Mouse (Mus musculus) hindbrain, embryonic 14.5 days (tissue): ENCODE measurements at regions not wholly inside any gene's neighbourhood (a gene's known extent, or its start where the extent isn't known, plus 50 kb on each side); places are given as distances from the start of the nearest gene placed in this dataset.
"Not testable (repeated sequence)": the region's sequence is repeated elsewhere in the genome, so short reads cannot be mapped to it uniquely, and the experiment has no call there.

Source experiments
- ATAC-seq: fragments of 200-750 bp; cut with Nextera tagmentation; 2 replicates; pipeline ENCODE4 v1.8.0; 2017; ENCODE audit warnings: moderate number of reproducible peaks, mild to moderate bottlenecking, moderate TSS enrichment, moderate library complexity; ENCODE audit not compliant: low FRiP score
- DNase-seq: peaks from one replicate; pipeline ENCODE4 v3.0.0-alpha.2; 2015; ENCODE audit warnings: low spot score
- H3K27ac ChIP-seq: fragments of 300-500 bp; sonication (generic); 2 replicates; pipeline ENCODE4 v1.5.1; 2014; ENCODE audit warnings: mild to moderate bottlenecking, moderate library complexity
- H3K27me3 ChIP-seq: fragments of 300-500 bp; sonication (generic); 2 replicates; pipeline ENCODE4 v1.6.1; 2014; ENCODE audit warnings: mild to moderate bottlenecking, low read length, mixed read lengths; ENCODE audit not compliant: control insufficient read depth, insufficient read depth
- H3K36me3 ChIP-seq: fragments of 300-500 bp; sonication (generic); replicated peaks from 2 replicates; pipeline ENCODE4 v1.6.1; 2014; ENCODE audit not compliant: control insufficient read depth, insufficient read depth
- H3K4me1 ChIP-seq: fragments of 300-500 bp; sonication (generic); replicated peaks from 2 replicates; pipeline ENCODE4 v1.6.1; 2014; ENCODE audit warnings: antibody characterized with exemption, low read length, mixed read lengths; ENCODE audit not compliant: control insufficient read depth, insufficient read depth
- H3K4me2 ChIP-seq: fragments of 300-500 bp; sonication (generic); replicated peaks from 2 replicates; pipeline ENCODE4 v1.6.1; 2014; ENCODE audit warnings: mild to moderate bottlenecking, moderate library complexity
- H3K4me3 ChIP-seq: fragments of 300-500 bp; sonication (generic); replicated peaks from 2 replicates; pipeline ENCODE4 v1.5.1; 2014; ENCODE audit warnings: mild to moderate bottlenecking, low read length
- H3K9ac ChIP-seq: fragments of 300-500 bp; sonication (generic); 2 replicates; pipeline ENCODE4 v1.6.1; 2014
- H3K9me3 ChIP-seq: fragments of 300-500 bp; sonication (generic); 2 replicates; pipeline ENCODE4 v1.6.1; 2016; ENCODE audit warnings: low read length; ENCODE audit not compliant: control insufficient read depth
- WGBS: fragments of 180-500 bp; shearing (Covaris S2); extraction: QIAGEN DNeasy Blood & Tissue Kit; methylation state at CpG from one replicate; pipeline ENCODE4 v1.1.7; 2014; 5-methylcytosine and 5-hydroxymethylcytosine counted together

DNA sequence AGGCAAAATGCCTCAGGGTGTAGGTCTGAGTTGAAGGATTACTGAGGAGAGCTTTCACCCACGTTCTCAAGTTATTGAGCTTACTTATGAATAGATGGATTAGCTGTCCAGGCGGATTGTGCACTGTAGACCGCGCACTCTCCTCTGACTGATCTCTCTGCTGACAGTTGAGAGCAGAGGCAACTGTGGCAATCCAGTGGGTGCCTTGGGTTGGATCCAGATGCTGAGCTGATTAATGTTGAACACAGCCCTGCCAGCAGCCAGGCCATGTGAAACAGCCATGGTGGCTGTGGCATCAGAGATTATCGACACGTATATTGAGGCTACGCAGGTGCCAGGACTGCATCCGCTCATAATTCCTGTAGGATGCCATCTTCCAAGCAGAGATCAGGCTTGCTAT lies 53.6 kb downstream of the Gm10320 start:
- ATAC-seq (no peak), DNase-seq (no peak)
- Histone ChIP-seq H3K4me3 (no peak overlapping the region), H3K9ac (no peak overlapping the region), H3K36me3 (no peaks in the 10 kb centered on the region), H3K27me3 (no peaks in the 10 kb centered on the region), H3K27ac (no peak overlapping the region), H3K4me2 (no peak overlapping the region), H3K9me3 (no peaks in the 10 kb centered on the region), H3K4me1 (no peaks in the 10 kb centered on the region)
- 85% methylated on average over 8 of the region's 8 CpGs for WGBS

- Histone ChIP-seq H3K9ac (no peak overlapping the region), H3K27me3 (no peaks in the 10 kb centered on the region), H3K4me3 (no peak overlapping the region), H3K36me3 (no peaks in the 10 kb centered on the region), H3K9me3 (no peaks in the 10 kb centered on the region), H3K4me2 (no peak overlapping the region), H3K27ac (no peak overlapping the region), H3K4me1 (no peaks in the 10 kb centered on the region)
- 66% methylated on average over 8 of the region's 8 CpGs for whole genome bisulfite sequencing
- DNase-seq, result no peak
- ATAC-seq, result no peak
Measured at GRCm38 (mm10) chr13:98436961-98437360, 54.8 kb downstream of the Gm10320 start.

- ATAC-seq (no peak), DNase-seq (no peak)
- Histone ChIP-seq H3K9ac (no peak overlapping the region), H3K36me3 (no peaks in the 10 kb centered on the region), H3K27ac (no peak overlapping the region), H3K4me3 (no peak overlapping the region), H3K9me3 (no peaks in the 10 kb centered on the region), H3K27me3 (peaks cover 9% of the 10 kb centered on the region), H3K4me1 (no peaks in the 10 kb centered on the region), H3K4me2 (no peak overlapping the region)
- 96% methylated on average over 8 of the region's 8 CpGs for WGBS
Measured at GRCm38 (mm10) chr13:98435245-98435975, 56.4 kb downstream of the Gm10320 start.

GRCm38 (mm10) chr13:98429851-98430250 lies 62.0 kb downstream of the Gm10320 start:
- ATAC-seq, result no peak
- DNase-seq, result no peak
- Histone ChIP-seq H3K9ac (no peak overlapping the region), H3K9me3 (no peaks in the 10 kb centered on the region), H3K27ac (no peak overlapping the region), H3K4me1 (0 out of 2 replicates have a peak, but pooled peaks cover 5% of the 10 kb centered on the region), H3K4me3 (no peak overlapping the region), H3K27me3 (peaks cover 34% of the 10 kb centered on the region), H3K36me3 (no peaks in the 10 kb centered on the region), H3K4me2 (peak overlapping the region; percentile 28)
- WGBS, result 22% methylated on average over 21 of the region's 21 CpGs

- Histone ChIP-seq H3K4me2 (peak overlapping the region; percentile 46), H3K27me3 (peaks cover 34% of the 10 kb centered on the region), H3K9ac (peak overlapping the region; percentile 45; the same call in 1 of the 2 replicates)
- not testable (repeated sequence) for H3K36me3 ChIP-seq, H3K4me1 ChIP-seq, H3K4me3 ChIP-seq, DNase-seq, H3K27ac ChIP-seq, H3K9me3 ChIP-seq
- 10% methylated on average over 16 of the region's 16 CpGs for WGBS
- peak; percentile 24; the same call in 1 of the 2 replicates for ATAC-seq
Measured at GRCm38 (mm10) chr13:98427660-98428059, 64.1 kb downstream of the Gm10320 start.

DNA sequence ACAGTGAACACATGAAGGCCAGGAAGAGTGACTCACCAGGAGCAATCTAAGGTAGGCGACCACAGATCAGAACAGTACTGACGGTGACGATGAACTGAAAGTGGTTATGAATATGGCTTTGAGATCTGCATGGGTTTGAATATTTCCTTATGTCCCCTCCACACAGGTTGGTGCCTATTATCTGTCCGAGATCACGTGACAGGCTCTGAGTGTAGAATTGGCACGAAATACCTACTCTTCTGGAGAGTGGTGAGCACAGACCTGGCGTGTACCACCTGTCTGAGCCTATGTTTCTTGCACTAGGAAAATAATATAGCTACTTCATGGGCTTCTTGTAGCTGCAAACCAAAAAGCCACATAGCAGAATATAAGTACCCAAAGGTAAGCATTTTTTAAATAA lies 66.8 kb downstream of the Gm10320 start:
- no peak overlapping the region for H3K4me3 ChIP-seq
- H3K4me2 ChIP-seq, result no peak overlapping the region
- no peaks in the 10 kb centered on the region for H3K9me3 ChIP-seq
- no peak overlapping the region for H3K27ac ChIP-seq
- H3K9ac ChIP-seq, result no peak overlapping the region
- no peaks in the 10 kb centered on the region for H3K36me3 ChIP-seq
- 0 out of 2 replicates have a peak, but pooled peaks cover 2% of the 10 kb centered on the region for H3K4me1 ChIP-seq
- ATAC-seq (no peak), DNase-seq (no peak)
- H3K27me3 ChIP-seq, result peaks cover 21% of the 10 kb centered on the region
- 95% methylated on average over 7 of the region's 7 CpGs for WGBS

DNA sequence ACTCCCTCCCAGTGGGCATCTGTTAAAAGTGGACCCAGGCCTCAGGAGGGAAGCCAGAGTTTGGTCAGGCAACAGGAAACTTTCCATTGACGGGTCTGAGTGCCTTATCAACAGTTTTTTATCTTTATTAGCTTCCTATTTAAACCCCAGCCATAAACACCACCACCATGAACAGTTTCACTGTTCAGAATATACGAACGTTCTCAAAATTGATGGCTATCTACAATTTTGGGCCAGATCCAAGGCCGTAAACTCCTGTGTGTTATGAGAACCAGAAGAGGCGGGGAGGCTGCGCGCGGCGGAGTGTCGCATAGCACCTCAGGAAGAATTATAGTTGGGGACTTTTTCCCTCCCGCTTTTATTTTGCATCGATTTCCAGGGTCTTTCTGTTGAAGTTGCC lies 67.8 kb downstream of the Gm10320 start:
- Histone ChIP-seq H3K27ac (no peak overlapping the region), H3K4me2 (no peak overlapping the region), H3K4me3 (no peak overlapping the region), H3K4me1 (no peaks in the 10 kb centered on the region), H3K9me3 (no peaks in the 10 kb centered on the region), H3K9ac (no peak overlapping the region), H3K36me3 (no peaks in the 10 kb centered on the region), H3K27me3 (peaks cover 11% of the 10 kb centered on the region)
- DNase-seq (no peak), ATAC-seq (no peak)
- 92% methylated on average over 12 of the region's 12 CpGs for WGBS

GRCm38 (mm10) chr13:98420419-98421043 lies 66.5 kb downstream of the Foxd1 start:
- 86% methylated on average over 15 of the region's 15 CpGs for WGBS
- H3K9me3 ChIP-seq, result no peaks in the 10 kb centered on the region

DNA sequence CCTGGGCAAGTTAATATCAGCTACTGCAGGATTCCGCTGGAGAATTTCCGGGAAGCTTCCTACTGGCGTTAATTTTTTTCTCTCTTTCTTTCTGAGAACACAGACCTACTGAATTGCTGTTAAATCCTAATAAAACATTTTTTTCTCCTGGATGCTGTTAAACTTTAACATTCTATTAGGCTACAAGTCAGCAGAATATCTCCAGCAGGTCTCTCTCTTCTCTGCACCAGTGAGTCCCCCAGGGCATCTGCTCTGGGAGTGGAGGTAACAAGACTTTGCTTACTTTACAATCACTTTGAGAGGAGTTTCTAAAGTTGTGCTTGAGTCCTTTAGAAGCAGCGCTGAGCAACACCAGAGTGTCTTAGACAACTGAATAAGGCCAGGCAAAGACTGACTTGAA lies 63.7 kb downstream of the Foxd1 start:
- H3K36me3 ChIP-seq, result no peaks in the 10 kb centered on the region
- H3K4me1 ChIP-seq, result no peaks in the 10 kb centered on the region
- ATAC-seq (no peak), DNase-seq (no peak)
- H3K4me3 ChIP-seq, result no peak overlapping the region
- no peak overlapping the region for H3K9ac ChIP-seq
- 91% methylated on average over 4 of the region's 4 CpGs for WGBS
- no peak overlapping the region for H3K4me2 ChIP-seq
- H3K27me3 ChIP-seq, result no peaks in the 10 kb centered on the region
- no peak overlapping the region for H3K27ac ChIP-seq
- no peaks in the 10 kb centered on the region for H3K9me3 ChIP-seq

More at GRCm38 (mm10) chr13:98420419-98421043, 66.5 kb downstream of the Foxd1 start:
- Histone ChIP-seq H3K36me3 (no peaks in the 10 kb centered on the region), H3K4me2 (no peak overlapping the region), H3K27me3 (no peaks in the 10 kb centered on the region), H3K27ac (no peak overlapping the region), H3K9ac (no peak overlapping the region), H3K4me1 (no peaks in the 10 kb centered on the region), H3K4me3 (no peak overlapping the region)
- DNase-seq (no peak), ATAC-seq (no peak)
